Mouse (Mus musculus) forebrain, postnatal 0 days (tissue): Measurements from ENCODE around the gene Papss1. TPM values are rescaled to one million over a fixed set of nuclear protein-coding genes. Genes with fewer than 3 reads are reported as not detected.
A peak's percentile ranks its signal among the peaks of the same experiment; 100 is the strongest.

Source experiments
- ATAC-seq: fragments of 200-750 bp; cut with Nextera tagmentation; 2 replicates; pipeline ENCODE4 v1.8.0; 2017; ENCODE audit warnings: mild to moderate bottlenecking, moderate library complexity
- DNase-seq: peaks from one replicate; pipeline ENCODE4 v3.0.0-alpha.2; 2015
- H3K27ac ChIP-seq: fragments of 300-500 bp; sonication (generic); 2 replicates; pipeline ENCODE4 v1.5.1; 2014; ENCODE audit warnings: low read depth, mild to moderate bottlenecking, antibody characterized with exemption, low read length, moderate library complexity, mixed read lengths
- H3K27me3 ChIP-seq: fragments of 300-500 bp; sonication (generic); 2 replicates; pipeline ENCODE4 v1.6.1; 2014; ENCODE audit warnings: mild to moderate bottlenecking, low read length, mixed read lengths; ENCODE audit not compliant: insufficient read depth
- H3K36me3 ChIP-seq: fragments of 300-500 bp; sonication (generic); 2 replicates; pipeline ENCODE4 v1.6.1; 2014; ENCODE audit warnings: mild to moderate bottlenecking, moderate library complexity; ENCODE audit not compliant: insufficient read depth
- H3K4me1 ChIP-seq: fragments of 300-500 bp; sonication (generic); 2 replicates; pipeline ENCODE4 v1.6.1; 2014; ENCODE audit warnings: antibody characterized with exemption; ENCODE audit not compliant: insufficient read depth
- H3K4me2 ChIP-seq: fragments of 300-500 bp; sonication (generic); 2 replicates; pipeline ENCODE4 v1.6.1; 2014; ENCODE audit warnings: low read depth, mild to moderate bottlenecking, moderate library complexity
- H3K4me3 ChIP-seq: fragments of 300-500 bp; sonication (generic); 2 replicates; pipeline ENCODE4 v1.5.1; 2014; ENCODE audit warnings: low read depth, low read length, mixed read lengths
- H3K9ac ChIP-seq: fragments of 300-500 bp; sonication (generic); 2 replicates; pipeline ENCODE4 v1.6.1; 2014; ENCODE audit warnings: mild to moderate bottlenecking
- H3K9me3 ChIP-seq: fragments of 300-500 bp; sonication (generic); 2 replicates; pipeline ENCODE4 v1.6.1; 2016; ENCODE audit warnings: low read length
- CTCF ChIP-seq: sonication (generic); IDR thresholded peaks from 2 replicates; pipeline ENCODE4 v1.5.1; 2016; ENCODE audit warnings: antibody characterized with exemption, control low read depth, low read depth
- WGBS: fragments of 180-500 bp; shearing (Covaris S2); extraction: QIAGEN DNeasy Blood & Tissue Kit; methylation state at CpG from one replicate; pipeline ENCODE4 v1.1.7; 2014; 5-methylcytosine and 5-hydroxymethylcytosine counted together
- polyA plus RNA-seq: library from polyadenylated mRNA; unstranded; fragments of >200 nt; fragmentation: Nextera tagmentation; extraction: Ambion mirVana; gene quantifications from 2 replicates; pipeline ENCODE4 v1.2.1, GENCODE M21; 2015
- total RNA-seq: library from RNA; depleted of rRNA; stranded (reverse); fragments of >200 nt; gene quantifications from 2 replicates; pipeline ENCODE4 v1.2.3, GENCODE M21; 2014; rRNA removed

Papss1 gene
- total and polyA plus RNA-seq, 2 experiments from 2014 or later = 111 to 137 TPM

GRCm38 (mm10) chr3:131669910-131670309, 105.3 kb downstream of the Papss1 start:
- DNase-seq (no peak), ATAC-seq (no peak)
- no peaks in the 10 kb centered on the region for H3K4me1 ChIP-seq
- no peak overlapping the region for H3K4me2 ChIP-seq
- H3K36me3 ChIP-seq = no peaks in the 10 kb centered on the region
- no peaks in the 10 kb centered on the region for H3K27me3 ChIP-seq
- WGBS = 89% methylated on average over 1 of the region's 1 CpGs
- no peak overlapping the region for H3K27ac ChIP-seq
- H3K9me3 ChIP-seq = no peaks in the 10 kb centered on the region
- TF ChIP-seq CTCF = no peak
- H3K4me3 ChIP-seq = no peak overlapping the region
- H3K9ac ChIP-seq = no peak overlapping the region

- TF ChIP-seq CTCF = no peak
- Histone ChIP-seq H3K9ac (no peak overlapping the region), H3K4me1 (no peaks in the 10 kb centered on the region), H3K27ac (no peak overlapping the region), H3K4me2 (no peak overlapping the region), H3K4me3 (no peak overlapping the region), H3K27me3 (no peaks in the 10 kb centered on the region), H3K9me3 (no peaks in the 10 kb centered on the region), H3K36me3 (no peaks in the 10 kb centered on the region)
- DNase-seq = no peak
- 91% methylated on average over 12 of the region's 12 CpGs for WGBS
- peak; percentile 56 for ATAC-seq
These were observed 121.5 kb downstream of the Papss1 start for GRCm38 (mm10) chr3:131686106-131686505.

- TF ChIP-seq CTCF = no peak
- Histone ChIP-seq H3K9ac (no peak overlapping the region), H3K4me1 (no peaks in the 10 kb centered on the region), H3K36me3 (no peaks in the 10 kb centered on the region), H3K9me3 (no peaks in the 10 kb centered on the region), H3K4me3 (no peak overlapping the region), H3K27ac (no peak overlapping the region), H3K27me3 (no peaks in the 10 kb centered on the region), H3K4me2 (no peak overlapping the region)
- 87% methylated on average over 11 of the region's 11 CpGs for WGBS
- no peak for ATAC-seq
- DNase-seq = no peak
These were observed 125.4 kb downstream of the Papss1 start for GRCm38 (mm10) chr3:131689949-131690348.

GRCm38 (mm10) chr3:131690543-131690942, 126.0 kb downstream of the Papss1 start:
- WGBS = 84% methylated on average over 7 of the region's 7 CpGs
- Histone ChIP-seq H3K4me1 (no peaks in the 10 kb centered on the region), H3K36me3 (no peaks in the 10 kb centered on the region), H3K4me3 (no peak overlapping the region), H3K9ac (no peak overlapping the region), H3K4me2 (no peak overlapping the region), H3K9me3 (no peaks in the 10 kb centered on the region), H3K27ac (no peak overlapping the region), H3K27me3 (no peaks in the 10 kb centered on the region)
- no peak for TF ChIP-seq CTCF
- DNase-seq = no peak
- peak; percentile 59 for ATAC-seq

GRCm38 (mm10) chr3:131691202-131691601, 126.6 kb downstream of the Papss1 start:
- no peak for TF ChIP-seq CTCF
- Histone ChIP-seq H3K9me3 (no peaks in the 10 kb centered on the region), H3K4me2 (no peak overlapping the region), H3K36me3 (no peaks in the 10 kb centered on the region), H3K27ac (no peak overlapping the region), H3K27me3 (no peaks in the 10 kb centered on the region), H3K4me1 (no peaks in the 10 kb centered on the region), H3K4me3 (no peak overlapping the region), H3K9ac (no peak overlapping the region)
- WGBS = 88% methylated on average over 3 of the region's 3 CpGs
- DNase-seq (no peak), ATAC-seq (no peak)

Other genes starting within 250 kb of the Papss1 start
- gene Sgms2, start 73.4 kb upstream of the Papss1 start, total RNA-seq = 1.1 and 4.4 TPM in 2 replicates
- gene Sgms2, start 73.4 kb upstream of the Papss1 start, polyA plus RNA-seq = 0.72 and 2.1 TPM in 2 replicates